Mouse (Mus musculus) intestine, embryonic 16.5 days (tissue): ENCODE measurements around the gene Chchd3. TPM values are rescaled to one million over a fixed set of nuclear protein-coding genes. Genes with fewer than 3 reads are reported as not detected.

Source experiments
- ATAC-seq: fragments of 200-750 bp; cut with Nextera tagmentation; 2 replicates; pipeline ENCODE4 v1.8.0; 2017; ENCODE audit warnings: moderate TSS enrichment, moderate library complexity
- H3K27ac ChIP-seq: fragments of 300-500 bp; sonication (generic); 2 replicates; pipeline ENCODE4 v1.5.1; 2014; ENCODE audit warnings: mild to moderate bottlenecking, low read length
- H3K27me3 ChIP-seq: fragments of 300-500 bp; sonication (generic); replicated peaks from 2 replicates; pipeline ENCODE4 v1.6.1; 2014; ENCODE audit warnings: low read length, control low read depth, mixed read lengths; ENCODE audit not compliant: control insufficient read depth, insufficient read depth
- H3K36me3 ChIP-seq: fragments of 300-500 bp; sonication (generic); 2 replicates; pipeline ENCODE4 v1.6.1; 2014; ENCODE audit warnings: low read length, control low read depth; ENCODE audit not compliant: control insufficient read depth, insufficient read depth
- H3K4me1 ChIP-seq: fragments of 300-500 bp; sonication (generic); 2 replicates; pipeline ENCODE4 v1.6.1; 2014; ENCODE audit warnings: low read length, control low read depth, mixed read lengths; ENCODE audit not compliant: control insufficient read depth, insufficient read depth
- H3K4me2 ChIP-seq: fragments of 300-500 bp; sonication (generic); 2 replicates; pipeline ENCODE4 v1.6.1; 2014; ENCODE audit warnings: low read depth, low read length, control low read depth
- H3K4me3 ChIP-seq: fragments of 300-500 bp; sonication (generic); 2 replicates; pipeline ENCODE4 v1.5.1; 2014; ENCODE audit warnings: mild to moderate bottlenecking, low read length
- H3K9ac ChIP-seq: fragments of 300-500 bp; sonication (generic); 2 replicates; pipeline ENCODE4 v1.6.1; 2014; ENCODE audit warnings: low read depth, low read length
- H3K9me3 ChIP-seq: fragments of 300-500 bp; sonication (generic); 2 replicates; pipeline ENCODE4 v1.6.1; 2016; ENCODE audit warnings: low read length, control low read depth; ENCODE audit not compliant: control insufficient read depth
- WGBS: fragments of 180-500 bp; shearing (Covaris S2); extraction: QIAGEN DNeasy Blood & Tissue Kit; methylation state at CpG from one replicate; pipeline ENCODE4 v1.1.7; 2014; 5-methylcytosine and 5-hydroxymethylcytosine counted together
- polyA plus RNA-seq: library from polyadenylated mRNA; unstranded; fragments of >200 nt; fragmentation: Nextera tagmentation; extraction: Ambion mirVana; gene quantifications from 2 replicates; pipeline ENCODE4 v1.2.1, GENCODE M21; 2015

The Chchd3 gene
- polyA plus RNA-seq, 1 experiment from 2014 or later, result 164 TPM

- no peak overlapping the region for H3K27ac ChIP-seq
- H3K27me3 ChIP-seq, result no peaks in the 10 kb centered on the region
- no peak for ATAC-seq
- H3K36me3 ChIP-seq, result no peaks in the 10 kb centered on the region; the same call in 1 of the 2 replicates
- WGBS, result 80% methylated on average over 1 of the region's 1 CpGs
- H3K4me1 ChIP-seq, result no peaks in the 10 kb centered on the region
- no peak overlapping the region for H3K9ac ChIP-seq
- H3K4me3 ChIP-seq, result no peak overlapping the region
- H3K4me2 ChIP-seq, result no peak overlapping the region
- no peaks in the 10 kb centered on the region for H3K9me3 ChIP-seq
Measured at GRCm38 (mm10) chr6:32922391-32922790, 137.7 kb downstream of the Chchd3 start.

DNA sequence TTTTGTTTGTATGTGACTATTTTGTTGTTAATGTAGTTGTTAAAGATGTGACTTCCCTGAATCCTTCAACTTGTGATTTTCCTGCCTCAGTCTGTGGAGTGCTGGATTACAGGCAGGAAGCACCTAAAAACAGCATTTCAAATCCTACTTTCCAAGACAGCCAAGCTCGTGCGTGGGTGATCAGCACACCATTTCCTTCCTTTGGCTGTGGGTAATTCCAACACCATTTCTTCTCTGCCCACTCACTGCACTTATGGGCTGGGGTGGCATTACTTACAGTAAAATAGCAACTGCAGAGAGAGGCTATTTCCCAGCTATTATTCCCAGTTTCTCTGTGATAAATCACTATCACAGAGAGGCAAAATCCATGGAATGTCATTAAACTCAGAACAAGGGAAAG lies 140.0 kb downstream of the Chchd3 start:
- H3K27me3 ChIP-seq, result no peaks in the 10 kb centered on the region
- H3K4me1 ChIP-seq, result no peaks in the 10 kb centered on the region
- H3K4me3 ChIP-seq, result no peak overlapping the region
- H3K27ac ChIP-seq, result no peak overlapping the region
- H3K36me3 ChIP-seq, result no peaks in the 10 kb centered on the region; the same call in 1 of the 2 replicates
- H3K4me2 ChIP-seq, result no peak overlapping the region
- no peaks in the 10 kb centered on the region for H3K9me3 ChIP-seq
- H3K9ac ChIP-seq, result no peak overlapping the region
- ATAC-seq, result no peak
- WGBS, result 73% methylated on average over 2 of the region's 2 CpGs

DNA sequence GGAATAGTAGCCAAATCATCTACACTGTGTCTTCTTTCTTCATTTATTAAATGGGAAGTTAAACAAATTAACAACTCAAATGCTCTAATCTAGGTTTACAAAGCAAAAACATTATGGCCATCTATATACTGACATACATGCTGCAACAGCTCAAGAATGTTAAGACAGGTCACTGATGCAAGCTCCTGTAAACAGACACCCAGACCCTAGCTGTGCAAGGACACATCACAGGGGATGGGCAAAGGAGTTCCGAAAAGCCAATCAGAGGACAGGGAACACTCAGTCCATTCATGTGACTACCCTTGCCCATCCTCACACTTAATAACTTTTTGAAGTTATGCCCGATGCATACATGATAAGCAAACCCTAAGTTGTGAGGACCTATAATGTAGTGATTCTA lies 149.4 kb downstream of the Chchd3 start:
- Histone ChIP-seq H3K4me1 (no peaks in the 10 kb centered on the region), H3K4me2 (no peak overlapping the region), H3K36me3 (no peaks in the 10 kb centered on the region), H3K27me3 (no peaks in the 10 kb centered on the region), H3K27ac (no peak overlapping the region), H3K9ac (no peak overlapping the region), H3K4me3 (no peak overlapping the region), H3K9me3 (no peaks in the 10 kb centered on the region)
- ATAC-seq, result no peak
- WGBS, result 94% methylated on average over 2 of the region's 2 CpGs

DNA sequence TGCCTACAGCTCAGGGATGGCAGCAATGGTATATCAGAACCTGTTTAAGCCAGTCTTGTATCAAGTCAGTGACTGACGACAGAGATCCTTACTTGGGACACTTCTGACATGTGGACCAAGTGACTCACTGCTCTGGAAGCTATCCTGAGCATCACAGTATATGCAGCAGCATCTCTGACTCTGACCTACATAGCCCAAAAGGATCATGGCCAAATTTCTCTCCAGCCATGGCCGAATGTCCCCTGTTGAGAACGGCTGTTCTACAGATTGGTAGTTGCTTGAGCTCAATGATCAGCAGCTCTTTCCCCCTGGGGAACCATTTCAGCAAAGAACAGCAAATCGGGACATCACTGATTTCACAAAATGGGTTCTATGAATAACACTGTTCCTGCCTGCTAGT lies 161.0 kb downstream of the Chchd3 start:
- 90% methylated on average over 4 of the region's 4 CpGs for WGBS
- Histone ChIP-seq H3K9me3 (no peaks in the 10 kb centered on the region), H3K27me3 (no peaks in the 10 kb centered on the region), H3K4me2 (no peak overlapping the region), H3K36me3 (no peaks in the 10 kb centered on the region), H3K4me1 (no peaks in the 10 kb centered on the region), H3K27ac (no peak overlapping the region), H3K4me3 (no peak overlapping the region), H3K9ac (no peak overlapping the region)
- ATAC-seq, result no peak

GRCm38 (mm10) chr6:32894100-32894499 lies 166.0 kb downstream of the Chchd3 start:
- Histone ChIP-seq H3K36me3 (no peaks in the 10 kb centered on the region), H3K27ac (no peak overlapping the region; the same call in 1 of the 2 replicates), H3K9me3 (no peaks in the 10 kb centered on the region), H3K9ac (no peak overlapping the region), H3K27me3 (no peaks in the 10 kb centered on the region), H3K4me1 (no peaks in the 10 kb centered on the region), H3K4me3 (no peak overlapping the region), H3K4me2 (no peak overlapping the region)
- ATAC-seq, result peak; percentile 89
- 62% methylated on average over 2 of the region's 2 CpGs for WGBS

- 89% methylated on average over 4 of the region's 4 CpGs for WGBS
- Histone ChIP-seq H3K9me3 (no peaks in the 10 kb centered on the region), H3K9ac (no peak overlapping the region), H3K27ac (no peak overlapping the region), H3K27me3 (no peaks in the 10 kb centered on the region), H3K4me3 (no peak overlapping the region), H3K36me3 (no peaks in the 10 kb centered on the region), H3K4me2 (no peak overlapping the region), H3K4me1 (no peaks in the 10 kb centered on the region)
- no peak for ATAC-seq
Measured at GRCm38 (mm10) chr6:32890726-32891125, 169.3 kb downstream of the Chchd3 start.

DNA sequence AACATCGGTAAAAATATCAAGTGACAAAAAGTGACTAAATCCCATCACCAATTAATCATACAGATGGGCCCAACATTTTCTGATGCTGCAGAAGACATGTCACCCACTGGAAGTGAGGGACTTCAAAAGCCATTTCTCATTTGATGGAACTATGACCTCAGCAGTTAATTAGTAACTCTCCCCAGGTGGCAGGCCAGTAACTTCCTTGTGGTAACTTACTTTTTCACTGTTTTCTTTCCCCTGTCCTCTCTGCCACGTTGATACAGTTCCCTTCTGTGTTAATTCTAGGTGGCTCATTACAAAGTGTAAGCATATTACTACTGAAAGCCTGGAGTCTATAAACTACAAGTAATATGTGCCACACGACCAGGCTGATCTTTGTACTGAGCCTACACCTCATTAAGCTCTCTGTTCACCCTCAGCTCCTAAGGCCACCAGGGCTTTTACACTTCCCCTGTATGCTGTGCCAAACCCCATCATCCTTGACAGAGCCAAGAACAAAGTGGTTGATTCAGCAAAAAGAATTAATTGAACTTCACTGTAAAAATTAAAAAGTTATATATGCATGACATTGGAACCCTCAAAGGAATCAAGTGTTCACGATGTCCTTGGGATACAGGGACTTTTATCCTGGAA lies 171.0 kb downstream of the Chchd3 start:
- peak overlapping the region; percentile 70 for H3K27ac ChIP-seq
- no peaks in the 10 kb centered on the region for H3K9me3 ChIP-seq
- H3K4me2 ChIP-seq, result no peak overlapping the region
- no peaks in the 10 kb centered on the region for H3K4me1 ChIP-seq
- WGBS, result 54% methylated on average over 4 of the region's 4 CpGs
- no peak overlapping the region for H3K9ac ChIP-seq
- ATAC-seq, result peak; percentile 83
- H3K4me3 ChIP-seq, result no peak overlapping the region
- H3K36me3 ChIP-seq, result no peaks in the 10 kb centered on the region
- no peaks in the 10 kb centered on the region for H3K27me3 ChIP-seq

DNA sequence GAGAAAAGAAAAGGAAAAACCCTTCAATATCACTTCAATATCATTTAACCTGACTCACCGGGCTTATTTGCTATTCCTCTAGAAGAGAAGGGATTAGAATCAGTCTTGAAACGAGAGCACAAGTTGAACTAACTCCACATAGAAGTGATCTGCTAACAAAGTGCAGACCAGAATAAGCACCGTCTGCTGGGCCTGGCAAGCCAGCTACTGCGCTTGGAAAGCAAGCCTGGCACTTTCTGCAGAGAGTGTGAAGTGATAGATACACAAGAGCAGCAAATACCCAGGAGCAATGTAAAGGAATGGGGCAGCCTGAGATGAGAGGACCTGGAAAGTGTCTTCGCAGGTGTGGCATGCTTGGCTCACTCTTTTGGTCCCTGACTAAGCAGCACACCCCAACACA lies 181.5 kb downstream of the Chchd3 start:
- no peak overlapping the region for H3K4me2 ChIP-seq
- H3K4me3 ChIP-seq, result no peak overlapping the region
- no peaks in the 10 kb centered on the region for H3K27me3 ChIP-seq
- H3K4me1 ChIP-seq, result no peaks in the 10 kb centered on the region
- H3K27ac ChIP-seq, result no peak overlapping the region
- no peaks in the 10 kb centered on the region for H3K36me3 ChIP-seq
- H3K9ac ChIP-seq, result no peak overlapping the region
- no peaks in the 10 kb centered on the region for H3K9me3 ChIP-seq
- no peak for ATAC-seq
- 86% methylated on average over 5 of the region's 5 CpGs for WGBS

- Histone ChIP-seq H3K27ac (no peak overlapping the region), H3K36me3 (peaks cover under 1% of the 10 kb centered on the region; the same call in 1 of the 2 replicates), H3K4me3 (no peak overlapping the region), H3K9me3 (no peaks in the 10 kb centered on the region), H3K27me3 (no peaks in the 10 kb centered on the region), H3K9ac (no peak overlapping the region), H3K4me2 (no peak overlapping the region), H3K4me1 (no peaks in the 10 kb centered on the region)
- no peak for ATAC-seq
- 80% methylated on average over 3 of the region's 3 CpGs for WGBS
Measured at GRCm38 (mm10) chr6:32874176-32874575, 185.9 kb downstream of the Chchd3 start.

DNA sequence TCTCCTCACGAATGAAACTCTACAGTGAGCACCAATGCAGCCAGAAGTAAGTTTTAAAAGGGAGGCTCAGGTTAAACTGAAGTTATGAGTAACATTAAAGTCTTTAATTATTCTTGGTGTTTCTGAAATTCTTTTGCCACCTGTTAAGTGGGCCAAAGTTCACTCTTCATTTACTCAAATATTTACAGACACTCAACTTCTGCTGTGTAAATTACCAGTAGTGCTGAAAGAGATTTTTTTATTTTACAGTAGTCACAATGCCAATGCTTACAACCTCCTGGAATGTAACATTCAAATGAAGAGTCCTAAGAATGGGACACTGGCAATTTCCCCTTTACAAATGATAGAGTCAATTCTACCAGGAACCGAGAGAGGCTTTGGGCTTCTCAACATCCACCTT lies 187.3 kb downstream of the Chchd3 start:
- Histone ChIP-seq H3K27ac (no peak overlapping the region), H3K4me1 (no peaks in the 10 kb centered on the region), H3K27me3 (no peaks in the 10 kb centered on the region), H3K4me3 (no peak overlapping the region), H3K9ac (no peak overlapping the region), H3K4me2 (no peak overlapping the region), H3K9me3 (no peaks in the 10 kb centered on the region), H3K36me3 (peaks cover 2% of the 10 kb centered on the region; the same call in 1 of the 2 replicates)
- WGBS, result 82% methylated on average over 2 of the region's 2 CpGs
- ATAC-seq, result no peak
